ENCODE assay signal across 10 mouse cellular contexts in genomic region chr13:100950348-100951184, GRCm38 (mm10).
DNase-seq lines count a peak whose midpoint lies in the region; ATAC-seq lines count a peak whose summit lies in the region.
"Had no signal": no experiment of that assay in that cellular context is flagged by ENCODE, and none has a peak within 500 bp of the region (broad histone marks: within the 10 kb centered on the region; RNA-seq: fewer than 3 reads in every experiment).

No protein-coding gene starts in this region.

- H3K4me2 ChIP-seq in neural tube, embryonic 15.5 days: no peak overlapping the region

- H3K36me3 ChIP-seq in heart, embryonic 10.5 days: no peaks in the 10 kb centered on the region
- H3K36me3 ChIP-seq in neural tube, embryonic 15.5 days: no peaks in the 10 kb centered on the region

- H3K4me1 ChIP-seq in heart, embryonic 10.5 days: peaks cover 15% of the 10 kb centered on the region; the same call in 1 of the 2 replicates
- peaks cover 13% of the 10 kb centered on the region for H3K4me1 ChIP-seq in neural tube, embryonic 15.5 days

- no peaks in the 10 kb centered on the region for H3K9me3 ChIP-seq in heart, embryonic 10.5 days
- no peaks in the 10 kb centered on the region for H3K9me3 ChIP-seq in neural tube, embryonic 15.5 days (replicated peaks)

- no peak overlapping the region for H3K9ac ChIP-seq in neural tube, embryonic 15.5 days (replicated peaks)

- 25% methylated on average over 7 of the region's 7 CpGs for WGBS in heart, embryonic 10.5 days
- WGBS in neural tube, embryonic 15.5 days: 17% methylated on average over 7 of the region's 7 CpGs

- H3K27me3 ChIP-seq in heart, embryonic 10.5 days (ENCODE audit: insufficient read depth, poor library complexity, severe bottlenecking): no peaks in the 10 kb centered on the region
- no peaks in the 10 kb centered on the region for H3K27me3 ChIP-seq in neural tube, embryonic 15.5 days (replicated peaks)

- no peak overlapping the region for H3K4me3 ChIP-seq in heart, embryonic 10.5 days
- no peak overlapping the region for H3K4me3 ChIP-seq in neural tube, embryonic 15.5 days (replicated peaks)

- H3K27ac ChIP-seq in heart, embryonic 10.5 days: no peak overlapping the region
- 0 out of 2 replicates have a peak overlapping the region, but pooled peaks have one; percentile 20 for H3K27ac ChIP-seq in neural tube, embryonic 15.5 days (replicated peaks)

- peak; percentile 22 to 53 for DNase-seq in heart, adult 18-20 months
- DNase-seq in heart, embryonic 10.5 days (ENCODE audit: low spot score): no peak
- DNase-seq in ovary, adult 18-20 months (ENCODE audit: low spot score): peak; percentile 45
- no peak for DNase-seq in ovary, postnatal 10 days (ENCODE audit: low spot score)
- peak; percentile 57 to 60 for DNase-seq in kidney, postnatal 4 days
- no peak for DNase-seq in left cerebral cortex, adult 18-20 months (ENCODE audit: low spot score in 2 of 2)
- no peak for DNase-seq in testis, postnatal 10 days (ENCODE audit: low spot score)
- DNase-seq: embryo, embryonic 11 days; gastrocnemius, postnatal 25 days had no signal

- ATAC-seq in neural tube, embryonic 15.5 days (ENCODE audit: low FRiP score): peak; percentile 57

Comparison
In these comparisons a context has a peak if more than half of its experiments do, and no peak if none do; other contexts are left out.
1. DNase-seq: peak in heart, adult 18-20 months (2 of 2), ovary, adult 18-20 months (single experiment) and kidney, postnatal 4 days (2 of 2); none in heart, embryonic 10.5 days (single experiment), ovary, postnatal 10 days (single experiment), left cerebral cortex, adult 18-20 months (0 of 2) and testis, postnatal 10 days (single experiment).